Mouse (Mus musculus): Measurements from ENCODE around the gene Cdon.

GRCm38 (mm10) chr9:35420805-35421719 is at the start of gene Cdon:
- no peak for TF ChIP-seq ZC3H11A (IDR thresholded peaks at IDR 0.05; ENCODE audit: borderline replicate concordance, low read depth, low read length)
- no peak; the same call in 1 of the 2 replicates for TF ChIP-seq HCFC1 (IDR thresholded peaks at IDR 0.05; ENCODE audit: borderline replicate concordance, insufficient read depth, low read length)
- no peak for TF ChIP-seq MAFK (IDR thresholded peaks at IDR 0.05; ENCODE audit: insufficient read depth, low read depth, low read length)

Measured in ES-E14 (cell line).